Mouse (Mus musculus): ENCODE results near the gene Srebf2.

Srebf2 gene

DNA sequence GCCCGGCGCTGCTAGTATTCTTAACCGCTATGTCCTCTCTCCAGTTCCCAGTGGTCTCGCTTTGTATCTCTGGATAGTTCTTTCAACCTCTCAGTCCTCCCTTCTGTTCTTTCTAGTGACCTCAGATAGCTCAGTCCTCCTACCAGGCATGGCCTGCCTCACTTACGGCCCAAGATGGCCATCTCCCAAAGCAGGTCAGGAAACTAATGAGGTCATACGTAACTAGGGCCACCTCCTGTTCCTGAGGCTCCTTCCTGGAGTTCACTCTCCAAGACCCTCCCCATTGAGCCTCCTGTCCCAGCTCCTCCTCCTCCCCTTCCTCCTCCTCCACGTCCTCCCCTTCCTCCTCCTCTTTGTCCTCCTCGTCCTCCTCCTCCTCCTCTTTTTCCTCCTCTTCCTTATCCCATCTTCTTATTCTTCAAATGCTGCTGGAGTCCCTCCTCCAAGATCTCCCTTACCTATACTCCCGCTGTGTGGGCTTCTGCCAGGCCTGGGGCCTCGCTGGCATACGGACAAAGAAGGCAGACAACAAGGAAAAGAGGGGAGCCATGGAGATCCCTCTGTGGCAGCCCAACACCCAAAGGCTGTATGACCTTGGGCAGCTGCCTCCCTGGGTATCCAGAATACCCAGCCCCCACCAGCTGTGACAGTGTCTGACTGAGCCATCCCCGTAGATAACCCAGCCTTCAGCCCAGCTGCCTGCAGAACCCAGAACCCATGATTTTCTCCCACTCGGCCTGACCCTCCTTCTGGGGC is 62.5 kb downstream of the Srebf2 start:
- no peak for DNase-seq

DNA sequence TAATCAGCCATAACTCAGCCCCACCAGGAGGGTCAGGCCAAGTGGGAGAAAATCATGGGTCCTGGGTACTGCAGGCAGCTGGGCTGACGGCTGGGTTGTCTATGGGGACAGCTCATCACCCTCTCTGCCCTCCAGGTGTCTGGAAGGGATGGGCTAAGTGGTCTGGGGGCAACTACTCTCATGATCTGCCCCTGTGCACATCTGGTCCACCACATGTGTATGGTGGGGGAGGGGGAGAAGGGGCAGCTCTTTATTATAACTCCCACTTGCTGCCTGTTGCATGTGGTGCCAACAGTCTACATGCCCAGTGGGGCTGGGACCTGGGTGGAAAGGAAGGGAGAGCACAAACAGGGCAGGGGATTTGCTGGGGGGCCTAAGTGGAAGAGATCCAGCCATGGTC is 63.8 kb downstream of the Srebf2 start:
- DNase-seq, result no peak

DNA sequence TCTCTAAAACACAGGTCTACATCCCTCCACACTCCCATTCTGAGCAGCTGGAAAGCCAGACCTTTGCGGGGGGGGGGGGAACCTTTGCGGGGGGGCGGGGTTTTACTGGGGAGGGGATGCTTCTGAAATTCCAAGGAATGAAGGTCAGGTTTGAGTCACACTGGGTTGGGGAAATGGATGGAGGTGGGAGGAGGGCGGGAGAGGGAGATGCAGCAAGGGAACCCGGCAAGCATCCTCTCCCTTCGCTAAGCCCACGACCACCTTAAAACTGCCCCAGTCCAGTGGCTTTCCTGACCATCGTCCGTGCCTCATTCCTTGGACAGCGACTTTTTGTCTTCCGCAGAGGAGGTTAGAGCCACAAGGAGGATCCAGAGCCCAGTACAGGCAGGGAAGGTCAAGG is 64.3 kb downstream of the Srebf2 start:
- no peak for DNase-seq

DNA sequence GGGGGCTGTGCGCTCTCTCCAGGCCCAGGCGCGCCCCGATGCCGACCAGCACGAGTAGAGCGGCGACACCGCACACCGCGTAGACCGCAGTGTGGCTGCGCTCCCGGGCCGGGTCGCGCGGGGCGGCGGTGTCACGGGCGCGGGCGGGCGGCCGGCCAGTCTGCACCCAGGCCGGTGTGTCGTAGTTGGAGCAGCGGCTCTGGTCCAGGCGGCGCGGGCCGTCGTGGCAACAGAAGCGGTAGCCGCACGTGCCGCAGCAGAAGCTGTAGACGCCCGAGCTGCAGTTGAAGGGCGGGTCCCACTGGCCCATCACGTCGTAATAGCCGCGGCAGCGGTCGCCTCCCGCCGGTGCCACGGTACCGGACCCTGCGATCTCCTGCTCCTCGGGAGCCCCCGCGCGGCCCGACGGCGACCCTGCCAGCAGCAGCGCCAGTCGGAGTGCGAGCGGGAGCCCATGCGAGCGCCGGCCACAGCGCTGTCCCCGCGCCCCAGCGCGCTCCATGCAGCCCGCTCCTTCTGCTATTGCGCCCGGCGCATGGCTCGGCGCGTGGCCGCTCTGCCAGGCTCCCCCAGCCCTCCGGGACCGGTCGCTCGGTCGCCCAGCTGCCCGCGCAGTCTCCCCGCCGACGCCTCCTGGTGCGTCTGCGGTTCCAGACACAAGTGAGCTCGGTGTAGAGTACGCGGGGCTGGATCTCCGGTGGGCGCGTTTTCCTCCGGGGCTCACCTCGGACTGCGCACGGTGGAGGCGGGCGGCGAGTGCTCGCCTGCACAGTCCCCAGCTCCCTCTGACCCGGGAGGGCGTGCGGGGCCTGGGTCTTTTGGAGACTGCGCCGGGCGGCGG is 65.2 kb downstream of the Srebf2 start:
- DNase-seq, result no peak

DNA sequence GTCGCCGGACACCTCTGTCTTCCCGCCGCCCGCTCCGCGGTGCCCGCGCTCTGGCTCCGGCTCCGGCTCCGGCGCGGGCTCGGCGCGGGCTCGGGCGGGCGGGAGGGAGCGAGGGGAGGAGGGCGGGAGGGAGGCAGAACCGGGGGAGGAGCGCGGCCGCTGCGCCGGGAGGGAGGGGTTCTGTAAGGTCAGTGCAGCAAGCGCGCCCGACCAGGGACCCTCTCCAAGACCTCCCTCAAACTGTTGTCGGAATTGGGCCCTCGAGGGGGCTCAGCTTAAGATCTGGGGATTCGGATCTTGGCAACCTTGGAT is 65.7 kb downstream of the Srebf2 start, which contains the start of gene Shisa8:
Gene Shisa8 (minus strand): TSS at position 64 of the 312 bp plus-strand sequence.
- no peak for DNase-seq

DNA sequence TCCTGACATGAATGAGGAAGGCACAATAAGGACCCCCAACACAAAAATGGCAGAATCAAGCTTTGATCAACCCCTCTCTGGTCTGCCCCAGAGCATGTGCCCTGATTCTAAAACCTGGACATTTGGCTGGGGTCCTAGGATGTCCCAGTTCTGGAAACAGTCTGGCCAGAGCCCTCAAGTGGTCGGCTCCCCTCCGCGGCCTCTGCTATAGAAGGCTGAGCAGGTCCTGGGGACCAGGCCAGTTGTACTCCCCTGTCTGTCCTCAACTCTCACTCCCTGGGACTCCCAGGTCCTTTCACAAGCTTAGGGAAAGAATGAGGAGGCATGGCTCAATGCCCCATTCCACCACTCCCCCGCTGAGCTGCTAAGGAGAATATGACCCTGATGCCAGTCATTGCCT is 66.2 kb downstream of the Srebf2 start:
- DNase-seq, result no peak

DNA sequence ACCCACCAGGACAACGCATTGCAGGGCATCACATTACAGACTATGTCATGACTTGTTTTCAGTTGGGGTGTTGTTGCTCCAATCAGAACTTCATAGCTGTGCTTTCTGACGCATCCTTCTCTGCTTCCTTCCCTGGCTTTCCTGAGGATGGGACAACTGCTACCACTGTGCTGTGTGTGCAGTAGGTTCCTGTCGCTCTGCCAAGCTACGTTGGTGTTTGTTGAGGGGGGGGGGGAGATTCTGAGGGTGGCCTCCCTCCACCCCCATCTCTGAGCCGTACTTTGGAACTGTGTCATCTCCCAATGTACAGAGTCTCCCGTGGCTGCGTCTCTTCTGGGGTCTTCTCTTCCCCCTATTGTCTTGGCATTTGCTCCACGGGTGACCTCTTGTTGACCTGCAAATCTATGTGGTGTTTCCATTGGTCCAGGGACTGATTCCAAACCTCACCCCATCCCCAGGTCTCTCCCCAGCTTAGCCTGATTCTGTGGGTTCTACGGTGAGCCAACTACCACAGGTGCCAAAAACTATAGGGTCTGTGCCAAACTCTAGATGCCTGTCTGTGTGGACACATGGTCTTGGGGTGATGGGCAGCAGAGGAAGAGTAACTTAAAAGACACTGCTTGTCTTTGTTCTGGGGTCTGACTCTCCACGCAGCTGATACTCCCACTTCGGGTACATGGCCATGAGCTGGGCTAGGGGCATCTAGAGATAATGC is 68.5 kb downstream of the Srebf2 start:
- DNase-seq, result no peak

DNA sequence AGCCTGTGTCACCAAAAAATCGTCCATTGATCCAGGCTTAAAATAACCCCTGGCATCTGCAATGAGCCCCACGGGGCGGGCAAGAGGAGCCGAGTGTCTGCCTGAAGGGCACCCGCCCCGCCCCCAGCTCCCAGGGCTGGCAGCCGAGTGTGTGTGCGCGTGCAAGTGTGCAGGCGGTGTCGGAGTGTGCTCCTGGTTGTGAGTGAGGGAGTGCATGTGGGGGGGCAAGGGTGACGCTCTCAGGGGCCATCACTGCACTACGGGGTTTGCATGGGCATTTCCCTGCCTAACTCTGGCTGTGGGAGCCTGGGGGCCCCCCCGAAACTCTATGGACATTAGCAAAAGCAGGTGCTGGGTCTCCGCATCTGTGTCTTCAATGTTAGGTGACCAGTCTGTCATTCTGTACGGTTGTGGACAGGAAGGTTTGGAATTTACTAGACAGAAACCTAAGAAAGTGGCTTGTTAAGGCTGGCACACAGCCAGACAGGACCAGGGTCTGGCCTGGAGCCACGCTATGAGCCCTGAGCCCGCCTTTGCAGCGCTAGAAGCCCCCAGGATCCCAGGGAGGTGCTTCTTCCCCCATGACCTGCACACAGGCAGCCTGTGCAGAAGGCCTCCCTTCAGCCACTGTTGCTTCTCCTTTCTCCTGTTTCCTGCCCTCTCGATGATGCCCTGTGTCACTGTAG is 69.3 kb downstream of the Srebf2 start:
- DNase-seq, result no peak

DNA sequence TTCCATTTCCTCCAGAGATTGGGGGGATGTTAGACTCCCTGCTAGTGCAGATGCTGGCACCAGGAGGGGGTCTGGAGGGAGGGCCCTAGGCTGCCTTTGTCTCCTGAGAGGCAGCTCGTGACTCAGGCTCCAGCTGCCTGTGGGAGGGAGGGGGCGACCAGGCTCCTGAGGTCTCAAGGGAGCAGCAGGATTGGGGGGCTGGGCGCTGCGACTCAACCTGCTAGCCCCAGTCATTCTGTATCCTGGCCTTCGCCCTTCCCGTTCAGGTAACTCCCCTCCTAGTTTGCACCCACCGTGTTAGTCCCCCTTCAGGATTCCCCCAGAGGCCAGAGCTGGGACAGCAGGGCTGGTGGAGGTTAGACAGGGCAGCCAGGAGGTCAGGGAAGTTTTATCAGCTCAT is 70.1 kb downstream of the Srebf2 start:
- no peak for DNase-seq

DNA sequence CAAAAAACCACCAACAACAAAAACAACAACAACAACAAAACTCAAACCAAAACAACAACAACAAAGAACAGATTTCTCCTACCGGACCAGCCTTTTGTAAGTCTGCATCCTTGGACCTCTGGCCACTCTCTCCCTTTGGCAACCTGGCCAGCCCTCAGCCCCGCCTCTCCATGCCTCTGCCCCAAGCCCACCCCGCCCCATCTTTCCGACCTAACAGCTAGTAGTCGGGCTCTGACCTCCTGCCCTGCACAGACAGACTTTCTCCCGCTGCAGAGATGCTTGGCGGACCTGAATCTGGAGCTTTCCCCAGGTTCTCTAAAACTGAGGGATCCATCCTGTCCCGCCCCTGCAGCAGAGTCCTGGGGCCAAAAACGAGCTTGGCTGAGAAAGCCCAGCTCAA is 71.0 kb downstream of the Srebf2 start:
- no peak for DNase-seq

DNA sequence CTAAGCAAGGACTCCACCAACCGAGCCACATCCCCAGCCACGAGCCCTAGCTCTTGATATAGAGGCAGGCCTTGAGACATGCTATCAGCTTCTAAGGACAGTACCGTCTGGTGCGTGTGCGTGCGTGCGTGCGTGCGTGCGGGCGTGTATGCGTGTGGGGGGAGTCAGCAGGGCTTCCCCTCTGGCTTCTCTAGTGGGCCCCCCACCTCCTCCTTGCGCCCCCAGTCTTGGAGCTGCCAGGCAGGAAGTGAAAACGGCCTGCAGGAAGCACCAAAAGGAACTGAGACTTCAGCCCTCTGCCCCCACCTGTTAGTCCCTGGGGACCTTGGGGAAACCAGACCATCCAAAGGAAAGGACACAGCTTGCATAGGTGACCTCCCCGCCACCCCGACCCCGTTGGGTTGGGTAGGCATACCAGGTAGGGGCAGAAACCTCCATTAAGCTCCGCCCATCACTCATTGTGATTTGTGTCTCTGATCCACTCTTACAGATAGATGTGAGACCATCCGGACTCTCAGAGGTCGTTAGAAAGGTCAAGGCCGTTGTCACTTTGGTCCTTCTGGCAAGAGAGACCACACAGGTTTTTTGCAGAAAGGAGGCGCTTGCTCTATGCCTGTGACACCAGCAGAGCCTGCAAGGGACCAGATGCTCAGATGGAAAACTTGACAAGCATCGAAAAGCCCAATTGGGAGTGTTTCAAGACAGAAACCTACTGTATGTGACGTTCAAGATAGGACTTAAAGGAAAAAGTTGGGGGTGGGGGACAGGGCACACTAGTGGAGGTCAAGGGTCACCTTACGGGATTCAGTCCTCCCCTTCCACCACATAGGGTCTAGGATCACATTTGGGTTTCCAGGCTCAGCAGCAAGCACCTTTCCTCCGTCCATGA is 72.0 kb downstream of the Srebf2 start:
- no peak for DNase-seq

DNA sequence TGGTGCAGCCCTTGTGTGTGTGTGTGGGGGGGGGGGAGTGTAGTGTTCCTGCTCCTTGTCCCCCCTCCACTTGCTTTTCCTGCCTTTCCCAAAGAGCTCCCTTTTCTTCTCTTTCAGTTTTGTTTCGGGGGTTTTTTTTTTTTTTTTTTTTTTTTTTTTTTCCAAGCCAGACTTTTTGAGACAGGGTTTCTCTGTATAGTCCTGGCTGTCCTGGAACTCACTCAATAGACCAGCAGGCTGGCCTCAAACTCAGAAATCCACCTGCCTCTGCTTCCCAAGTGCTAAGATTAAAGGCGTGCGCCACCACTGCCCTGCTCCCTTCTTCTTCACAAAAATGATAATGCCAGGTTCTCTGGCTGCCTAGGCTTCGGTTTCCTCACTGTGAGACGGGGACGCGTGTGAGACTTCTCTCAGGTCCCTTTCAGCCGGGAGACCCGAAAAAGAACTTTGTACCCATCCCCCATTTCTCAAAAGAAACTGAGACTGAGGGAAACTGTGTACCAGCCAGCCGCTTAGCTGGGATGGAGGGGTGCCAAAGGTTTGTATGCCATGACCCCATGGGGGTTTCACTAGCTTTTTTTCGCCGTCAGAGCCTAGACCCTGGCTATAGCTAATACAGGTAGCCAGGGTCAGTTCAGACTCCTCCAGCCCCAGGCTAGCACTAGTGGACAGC is 73.2 kb downstream of the Srebf2 start:
- no peak for DNase-seq

DNA sequence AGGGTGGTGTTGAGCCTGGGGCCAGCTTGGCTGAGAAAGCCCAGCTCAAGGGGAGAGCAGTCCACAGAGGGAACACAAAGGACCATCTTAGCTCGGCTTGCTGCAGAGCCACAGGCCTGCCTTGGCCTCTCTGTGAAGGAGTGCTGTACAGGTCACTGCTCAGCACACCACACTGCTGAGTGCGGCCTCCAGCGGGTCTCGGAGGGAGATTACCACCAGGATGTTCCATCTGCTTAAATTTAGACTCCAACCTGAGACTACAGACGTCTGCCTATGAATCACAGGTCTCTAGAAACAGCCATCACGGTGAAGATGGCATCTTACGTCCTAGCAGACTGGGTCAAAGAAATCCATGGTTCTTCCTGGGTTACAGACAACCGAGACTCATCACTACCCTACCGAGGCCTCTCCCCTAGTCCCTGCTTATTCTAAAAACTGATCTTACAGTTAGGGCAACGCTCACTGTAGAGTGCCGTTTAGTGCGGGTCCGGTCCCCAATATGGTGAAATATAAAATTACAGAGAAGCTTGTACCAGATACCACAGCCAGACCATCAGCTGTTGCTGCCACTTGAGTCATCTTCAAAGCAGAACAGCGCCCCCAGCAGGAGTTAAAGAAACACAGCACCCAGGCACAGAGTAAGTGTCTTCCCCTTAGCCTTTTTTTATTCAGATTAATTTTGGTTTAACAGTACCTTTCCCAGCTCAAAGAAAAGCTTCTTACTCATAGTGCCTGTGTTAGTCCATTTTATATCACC is 74.3 kb downstream of the Srebf2 start:
- DNase-seq, result no peak

DNA sequence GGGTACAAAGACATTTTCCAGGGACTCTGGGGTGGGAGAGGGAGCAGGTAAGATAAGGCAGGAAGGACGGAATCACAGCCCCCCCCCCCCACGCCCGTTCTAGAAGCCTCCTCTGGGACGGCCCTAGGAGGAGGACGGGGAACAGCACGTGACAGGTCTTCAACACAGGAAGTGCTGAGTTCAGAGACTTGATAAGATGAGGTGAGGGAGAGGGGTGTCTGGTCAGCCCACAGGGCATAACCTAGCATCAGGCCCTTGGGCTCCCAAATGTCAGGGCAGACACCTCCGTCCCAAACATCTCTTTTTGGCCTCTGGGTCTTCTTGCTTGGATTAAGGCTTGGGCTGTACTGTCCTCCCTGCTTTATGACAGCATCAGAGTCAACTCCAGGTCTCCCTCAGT is 76.3 kb downstream of the Srebf2 start:
- DNase-seq, result no peak

DNA sequence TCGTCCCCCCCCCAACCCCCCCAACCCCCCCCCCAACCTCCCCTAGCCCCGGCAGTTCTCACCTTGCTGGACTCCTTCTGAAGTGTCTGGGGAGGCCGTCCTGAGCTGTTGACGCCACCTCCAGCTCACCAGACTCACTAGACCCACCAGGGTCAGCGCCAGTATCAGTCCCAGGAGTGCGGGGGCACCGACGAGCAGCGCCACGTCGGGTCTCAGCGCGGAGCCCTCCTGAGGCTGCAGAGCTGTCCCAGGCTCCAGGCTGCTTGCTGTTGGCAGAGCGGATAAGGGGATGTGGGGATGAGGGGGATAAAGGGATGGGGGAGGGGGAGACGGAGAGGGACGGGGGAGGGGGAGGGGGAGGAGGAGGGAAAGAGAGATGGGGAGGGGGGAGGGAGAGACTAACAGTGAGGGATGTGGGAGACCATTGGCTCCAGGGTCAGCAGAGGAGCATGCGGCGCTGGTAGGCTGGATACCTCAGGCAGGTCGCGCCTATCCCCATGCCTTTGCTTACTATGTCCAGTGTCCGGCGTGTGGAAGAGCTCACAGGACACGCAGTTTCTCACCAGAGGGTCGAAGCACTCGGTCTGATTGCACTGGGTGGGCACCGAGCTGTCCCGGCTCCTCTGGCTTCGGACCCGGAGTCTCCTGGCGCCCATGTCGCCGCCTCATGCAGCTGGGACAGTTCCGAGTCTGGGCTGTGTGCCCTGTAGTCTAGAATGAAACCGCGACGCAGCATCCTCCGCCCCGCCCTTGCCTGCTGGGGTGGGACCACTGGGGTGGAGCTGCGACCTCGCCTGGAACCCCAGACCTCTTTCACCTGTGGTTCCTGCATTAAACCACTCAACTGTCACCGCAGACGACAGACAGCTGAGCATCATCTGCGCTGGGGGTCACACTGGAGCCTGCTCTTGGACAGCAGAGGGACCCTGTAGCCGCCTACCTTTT is 76.9 kb downstream of the Srebf2 start, which contains the start of gene Tnfrsf13c:
Gene Tnfrsf13c (minus strand): TSS at position 713 of the 945 bp plus-strand sequence.
- DNase-seq, result peak; percentile 75

DNA sequence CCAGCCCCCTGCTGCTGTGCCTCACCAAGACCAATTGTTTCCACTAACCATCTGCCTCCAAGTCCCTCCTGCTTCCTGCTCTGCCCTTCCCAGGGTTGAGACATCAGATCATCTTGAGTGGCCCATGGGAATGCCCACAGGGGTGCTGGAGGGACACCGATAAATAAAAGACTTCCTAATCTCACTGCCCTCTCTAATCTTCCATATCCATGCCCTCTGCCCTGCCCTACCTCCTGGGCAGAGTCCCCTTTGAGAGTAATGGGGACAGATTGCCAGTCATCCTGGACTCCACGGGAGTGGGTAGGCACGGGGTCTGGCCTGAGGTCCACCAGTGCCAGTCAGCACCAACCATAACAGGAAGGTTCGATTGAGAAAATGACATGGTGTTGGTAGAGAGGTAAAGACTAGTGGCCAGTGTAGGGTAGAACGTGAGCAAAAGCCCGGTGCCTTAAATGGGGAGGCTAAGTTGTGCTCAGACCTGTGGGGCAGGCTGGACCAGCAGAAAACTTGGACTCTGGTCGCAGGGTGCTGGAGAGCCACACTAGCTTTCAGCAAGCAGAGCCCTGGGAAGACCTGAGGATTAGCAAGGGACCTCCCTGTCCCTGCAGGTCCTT is 77.7 kb downstream of the Srebf2 start:
- peak; percentile 48 for DNase-seq

DNA sequence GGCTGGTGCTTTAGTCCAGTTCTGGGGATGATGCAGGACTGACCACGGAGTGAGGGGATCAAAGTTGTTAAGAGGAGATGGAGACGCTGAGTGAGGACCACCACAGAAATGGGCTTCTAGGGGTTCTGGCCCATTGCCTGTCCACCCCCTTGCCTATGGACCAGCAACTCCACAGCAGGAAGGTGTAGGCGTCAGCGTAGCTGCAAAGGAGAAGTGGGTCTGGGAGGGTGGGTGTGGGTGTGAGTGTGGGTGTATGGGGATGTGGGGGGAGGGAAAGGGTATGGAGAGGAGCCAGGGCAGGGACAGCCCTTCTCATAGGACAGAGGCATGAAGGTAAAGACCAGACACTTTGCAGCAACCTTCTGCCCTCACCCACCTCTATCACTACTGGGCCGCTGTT is 78.8 kb downstream of the Srebf2 start:
- no peak for DNase-seq

DNA sequence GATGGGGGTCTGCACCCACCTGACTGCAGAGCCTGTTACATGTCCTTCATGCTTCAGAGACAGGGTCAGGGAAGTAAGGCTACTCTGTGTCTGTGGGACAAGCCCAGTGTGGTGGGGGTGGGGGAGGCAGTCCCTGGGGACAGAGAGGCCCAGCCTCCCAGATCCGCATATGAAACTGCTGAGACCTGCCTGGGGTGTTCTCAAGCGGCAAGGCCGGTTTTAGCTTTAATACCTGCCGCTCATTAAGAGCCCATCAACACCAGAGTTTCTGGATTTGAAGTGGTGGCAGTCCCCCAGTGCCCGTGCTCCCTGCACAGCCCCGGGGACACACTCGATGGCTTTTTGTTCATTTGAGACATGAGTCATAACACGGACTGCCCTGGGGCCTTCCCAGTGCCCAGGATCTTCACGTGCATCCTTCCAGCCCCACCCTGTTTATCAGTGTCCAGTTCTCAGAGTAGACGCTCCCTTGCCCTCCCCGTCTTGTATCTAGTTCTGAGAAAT is 82.6 kb downstream of the Srebf2 start:
- peak; percentile 86 for DNase-seq

All from liver (tissue).